Mouse (Mus musculus) megakaryocyte-erythroid progenitor cell, adult 5-6 weeks (primary cell): ENCODE measurements at regions not wholly inside any gene's neighbourhood (a gene's known extent, or its start where the extent isn't known, plus 50 kb on each side); places are given as distances from the start of the nearest gene placed in this dataset.

Experiments used
- ATAC-seq: replicated peaks from 2 replicates; pipeline ENCODE4 v1.8.0; 2016; ENCODE audit warnings: mild to moderate bottlenecking, inconsistent platforms; ENCODE audit not compliant: severe bottlenecking, poor library complexity, low FRiP score, low TSS enrichment

DNA sequence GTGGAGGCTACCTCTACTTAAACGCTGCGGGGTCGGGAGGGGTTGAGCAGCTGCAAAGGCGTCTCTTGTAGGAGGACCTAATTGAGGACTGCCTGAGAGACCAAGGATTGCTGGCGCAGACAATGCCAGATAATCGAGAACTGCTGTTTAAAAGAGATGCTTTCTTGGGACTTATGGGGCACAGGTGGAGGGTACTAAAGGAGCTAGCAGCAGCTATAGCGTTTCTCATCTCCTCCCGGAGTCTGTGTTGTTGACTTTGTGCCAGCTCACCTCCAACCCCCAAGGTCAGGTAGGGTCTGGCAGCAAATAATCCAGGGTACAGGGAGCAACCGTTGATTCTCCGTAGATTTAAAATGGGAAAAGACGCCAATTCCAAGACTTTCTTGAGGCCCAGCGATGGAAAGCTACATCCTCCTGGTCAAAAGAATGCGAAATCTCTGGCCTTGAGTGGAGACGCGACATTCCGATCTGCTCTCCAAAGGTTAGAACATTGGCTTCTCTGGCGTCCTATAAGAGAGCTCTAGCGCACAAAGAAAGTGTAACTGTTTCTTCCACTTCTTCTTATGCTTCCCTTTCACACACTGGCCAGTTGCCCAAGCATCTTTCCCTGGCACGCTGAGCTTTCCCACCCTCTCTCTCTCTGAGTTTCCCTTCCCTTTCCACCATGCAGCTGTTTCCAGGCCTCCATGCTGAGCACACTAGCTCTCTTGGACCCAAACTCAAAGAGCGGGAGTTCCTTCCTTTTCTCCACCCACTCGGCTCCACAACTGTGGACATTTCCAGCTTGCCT is 295.3 kb upstream of the Atp2b1 start:
- no peak for ATAC-seq

DNA sequence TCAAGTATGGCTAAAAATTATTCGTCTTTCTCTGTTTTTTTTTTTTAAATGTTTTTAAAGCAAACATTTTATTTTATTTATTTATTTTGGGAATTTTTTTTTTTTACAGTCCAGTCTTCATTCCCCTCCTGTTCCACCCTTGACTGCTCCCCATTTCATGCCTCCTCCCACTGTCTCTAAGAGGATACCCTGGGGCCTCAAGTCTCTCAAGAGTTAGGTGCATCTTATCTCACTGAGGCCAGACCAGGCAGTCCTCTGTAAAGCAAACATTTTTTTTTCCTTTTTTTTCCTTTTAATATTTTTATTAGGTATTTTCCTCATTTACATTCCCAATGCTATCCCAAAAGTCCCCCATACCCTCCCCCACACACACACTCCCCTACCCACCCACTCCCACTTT is 290.1 kb upstream of the Atp2b1 start:
- ATAC-seq = peak; percentile 69; the same call in 1 of the 2 replicates

DNA sequence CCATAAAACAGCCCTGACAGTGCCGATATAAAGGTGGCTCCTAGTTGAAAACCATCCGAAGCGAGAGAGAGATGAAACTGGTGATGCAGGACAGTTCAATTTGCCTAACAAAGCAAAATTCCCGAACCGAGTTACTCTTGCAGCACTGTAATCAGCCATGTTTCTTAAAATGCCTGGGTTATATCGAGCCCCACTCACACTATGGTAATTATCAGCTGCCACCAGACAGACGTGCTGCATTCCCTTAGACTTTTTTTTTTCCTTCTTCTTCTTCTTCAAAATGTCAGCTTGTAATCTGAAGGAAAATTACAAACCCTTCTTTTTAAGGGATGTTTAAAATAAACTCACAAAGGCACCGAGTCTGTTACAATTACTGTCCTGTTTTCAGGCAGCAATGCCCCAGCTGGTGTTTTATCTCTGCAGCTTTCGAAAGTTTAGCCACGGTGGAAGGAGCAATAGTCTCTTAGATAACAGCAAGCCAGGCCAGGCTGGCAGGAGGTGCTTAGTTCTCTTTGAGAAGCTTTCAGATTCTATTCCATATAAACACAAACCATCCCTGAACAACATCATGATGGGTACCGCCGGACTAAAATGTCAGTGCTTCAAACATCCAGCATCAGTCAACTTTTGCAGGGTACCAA is 289.4 kb upstream of the Atp2b1 start:
- peak; percentile 95 for ATAC-seq

DNA sequence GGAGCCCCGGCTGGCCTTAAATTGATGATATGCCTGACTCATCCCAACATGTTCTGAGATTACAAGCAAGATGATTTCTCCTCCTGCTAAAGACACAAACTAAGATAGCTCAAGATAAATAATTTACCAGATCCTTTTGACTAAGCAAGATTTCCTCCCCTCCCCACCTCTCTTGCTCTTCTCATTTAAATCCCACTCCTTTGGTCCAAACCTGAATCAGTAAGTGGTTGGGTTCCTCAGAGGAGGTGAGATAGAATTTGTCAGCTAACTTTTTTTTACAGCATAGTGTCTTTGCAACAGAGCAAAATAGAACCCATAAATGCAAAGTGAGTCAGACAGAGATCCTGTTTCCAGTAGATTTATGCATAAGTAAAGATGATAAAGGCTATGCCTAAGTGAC is 286.0 kb upstream of the Atp2b1 start:
- no peak for ATAC-seq

DNA sequence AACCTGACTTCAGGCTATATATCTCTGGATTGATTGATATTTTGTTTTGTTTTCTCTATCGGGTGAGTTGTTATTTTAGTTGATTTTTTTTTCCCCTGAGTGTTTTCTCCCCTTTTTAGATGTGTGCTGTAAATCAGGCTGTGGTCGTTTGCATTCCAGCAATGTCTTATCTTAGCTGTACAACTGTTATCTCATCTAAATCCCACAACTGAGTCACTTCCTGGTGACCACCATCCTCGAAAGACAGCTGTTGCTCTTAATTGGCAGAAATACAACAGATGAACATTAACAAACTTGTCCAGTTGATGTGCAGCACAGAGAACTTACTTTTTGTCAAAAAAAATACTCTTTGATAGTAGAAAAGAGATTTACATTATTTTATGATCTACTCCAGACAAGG is 285.0 kb upstream of the Atp2b1 start:
- no peak for ATAC-seq

DNA sequence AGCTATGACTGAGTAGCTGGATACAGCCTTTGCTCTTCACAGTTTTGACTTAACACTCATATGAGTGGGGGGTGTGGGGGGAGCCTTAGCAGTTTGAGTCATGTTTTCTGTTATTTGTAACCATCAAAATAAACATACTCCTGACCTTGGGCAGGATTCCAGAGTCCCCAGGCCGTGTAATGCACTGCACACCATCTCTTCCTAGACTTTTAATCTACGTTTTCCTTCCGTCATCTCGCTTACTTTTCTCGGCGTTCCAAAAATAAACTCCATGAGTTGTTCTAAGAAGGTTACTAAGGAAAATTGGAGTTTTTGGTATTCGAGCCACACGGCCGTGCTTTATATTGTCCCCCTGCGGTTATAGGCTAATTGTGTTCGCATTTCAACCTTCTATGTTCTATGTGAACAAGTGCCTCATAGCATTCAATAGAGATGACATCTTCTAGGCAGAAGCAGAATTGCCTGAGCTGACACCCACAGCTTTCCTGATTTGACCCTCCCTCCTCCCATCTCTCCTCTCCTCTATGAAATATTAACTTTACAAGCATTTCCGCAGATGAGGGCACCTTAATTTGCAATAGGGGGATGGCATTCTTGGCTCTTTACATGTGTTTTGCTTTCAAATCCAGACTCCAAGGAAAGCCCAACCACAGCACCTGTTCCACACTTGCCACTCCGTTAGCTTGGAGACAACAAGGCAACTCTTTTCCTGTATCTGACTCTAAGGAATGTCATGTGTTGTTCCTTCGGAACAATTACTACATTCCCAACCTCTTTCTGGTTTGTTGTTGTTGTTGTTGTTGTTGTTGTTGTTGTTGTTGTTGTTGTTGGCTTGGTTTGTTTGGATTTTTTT is 276.2 kb upstream of the Atp2b1 start:
- no peak for ATAC-seq

DNA sequence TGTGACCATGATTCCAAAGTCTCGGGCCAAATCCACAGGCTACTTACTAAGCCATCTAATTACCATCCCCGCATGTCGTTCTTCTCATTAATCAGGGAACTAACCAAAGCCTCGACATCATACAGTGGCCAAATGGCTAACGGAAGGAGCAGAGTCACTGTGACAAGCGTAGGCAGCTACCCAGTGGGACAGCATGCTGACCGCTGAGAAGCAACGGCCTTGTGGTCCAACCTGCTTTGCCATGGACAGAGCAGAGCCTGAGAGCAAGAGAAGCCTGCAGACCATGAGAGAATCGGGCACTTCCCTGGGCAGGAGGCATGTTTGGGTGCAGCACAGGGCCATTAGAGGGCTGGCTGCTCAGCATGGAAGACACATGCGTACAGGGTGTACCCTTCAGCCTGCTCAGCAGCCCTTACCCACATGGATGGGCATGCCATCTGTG is 268.5 kb upstream of the Atp2b1 start:
- ATAC-seq = no peak

DNA sequence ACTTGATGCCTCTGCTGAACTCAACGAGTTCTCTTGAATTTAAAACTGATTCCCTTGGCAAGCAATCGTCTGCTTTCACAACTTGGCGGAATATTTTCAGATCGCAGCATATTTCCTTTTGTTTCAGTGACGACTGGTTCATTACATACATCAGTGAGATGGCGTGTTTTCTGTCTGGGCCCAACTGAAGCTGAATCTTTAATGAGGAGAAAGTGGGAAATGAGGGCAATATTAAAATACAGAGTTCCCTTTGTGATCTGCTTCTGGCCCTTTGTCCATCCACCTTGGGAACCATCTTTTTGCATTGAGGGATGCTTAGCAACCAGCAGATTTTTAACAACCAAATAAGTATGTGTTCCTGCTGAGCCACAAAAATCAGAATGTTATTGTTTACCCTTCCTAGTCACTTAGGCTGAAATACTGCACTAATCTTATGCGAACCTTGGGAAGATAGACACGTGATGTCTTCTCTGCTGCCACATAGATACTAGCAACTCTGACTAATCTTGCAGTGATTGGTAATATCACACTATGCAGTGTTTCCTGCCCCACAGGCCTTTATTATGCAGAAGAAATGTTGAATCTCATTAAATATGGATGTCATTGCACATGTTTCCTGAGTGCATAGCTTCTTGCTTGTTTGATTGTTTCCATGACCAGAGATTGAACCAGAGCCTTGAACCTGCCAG is 267.8 kb upstream of the Atp2b1 start:
- no peak for ATAC-seq

DNA sequence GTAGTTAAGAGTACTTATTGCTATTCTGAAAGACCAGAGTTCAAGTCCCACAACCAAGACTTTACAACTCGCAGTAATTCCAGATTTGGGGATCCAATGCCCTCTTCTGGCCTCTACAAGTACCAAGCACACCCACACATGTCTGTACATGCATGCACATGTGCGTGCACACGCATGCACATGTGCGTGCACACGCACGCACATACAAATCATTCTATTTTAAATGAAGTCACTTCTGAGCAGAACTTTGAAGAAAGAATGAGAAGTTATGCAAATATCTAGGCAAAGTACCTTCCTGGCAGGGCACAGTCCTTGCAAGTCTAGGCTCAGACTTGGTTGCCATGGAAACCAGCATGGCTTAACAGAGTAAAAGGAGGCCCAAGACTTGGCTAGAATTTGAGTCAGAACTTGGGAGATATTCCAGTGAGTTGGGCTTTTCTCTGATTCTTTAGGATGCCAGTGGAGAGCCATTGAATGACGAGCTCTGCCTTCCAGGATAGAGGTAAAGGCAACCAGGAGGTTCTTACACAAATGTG is 265.4 kb upstream of the Atp2b1 start:
- ATAC-seq = no peak

DNA sequence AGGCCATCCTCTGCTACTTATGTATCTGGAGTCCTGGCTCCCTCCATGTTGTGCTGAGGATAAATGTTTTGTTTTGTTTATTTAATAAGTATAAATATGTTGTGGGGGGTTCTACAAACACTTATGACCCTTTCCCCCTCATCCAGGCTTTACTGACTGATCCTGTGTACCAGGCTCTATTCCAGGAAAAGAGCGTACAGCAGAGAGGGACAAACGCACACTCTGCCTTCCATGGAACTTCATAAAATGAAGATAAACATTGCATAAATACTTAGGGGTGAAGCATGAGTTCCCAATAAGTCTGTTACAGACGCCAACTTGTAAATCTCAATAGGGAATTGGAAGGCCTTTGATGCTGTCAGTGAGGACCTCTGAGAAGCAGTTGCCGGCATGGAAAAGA is 263.7 kb upstream of the Atp2b1 start:
- no peak for ATAC-seq

DNA sequence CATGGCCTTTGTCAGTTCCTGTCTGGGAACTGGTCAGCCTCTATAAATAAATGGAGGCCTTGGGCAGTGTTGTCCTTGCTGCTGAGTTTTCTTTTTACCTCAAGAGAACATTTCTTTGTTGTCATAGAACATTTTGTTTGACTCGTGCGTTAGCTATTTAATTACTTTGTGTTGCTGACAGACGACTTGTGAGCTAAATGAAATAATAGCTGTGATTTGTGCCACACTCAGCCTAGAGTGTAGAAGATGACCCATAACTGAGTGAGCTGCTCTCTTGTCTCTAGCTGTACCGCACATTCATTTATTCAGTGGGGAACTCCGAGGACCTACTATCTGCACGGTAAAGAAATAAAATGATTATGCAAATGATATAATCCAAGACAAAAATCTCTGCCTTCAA is 263.1 kb upstream of the Atp2b1 start:
- no peak for ATAC-seq

DNA sequence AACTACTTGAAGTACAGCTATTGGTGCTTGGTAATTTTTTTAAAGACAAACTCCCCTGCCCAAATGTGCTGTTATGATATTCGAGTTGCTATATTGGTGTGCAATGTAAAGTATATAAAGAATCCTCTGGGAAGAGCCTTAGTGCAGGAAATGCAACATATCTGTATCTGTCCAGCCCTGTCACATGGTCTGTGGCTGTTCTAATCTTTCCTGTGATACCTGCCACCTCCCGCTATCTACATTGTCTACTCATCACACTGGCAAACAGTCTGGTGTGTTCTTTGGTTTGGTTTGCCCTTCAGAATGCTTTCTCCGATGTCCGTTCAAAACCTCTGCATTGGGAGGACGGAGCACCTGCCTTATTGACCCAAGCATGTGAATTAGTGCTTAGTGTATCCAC is 262.6 kb upstream of the Atp2b1 start:
- ATAC-seq = no peak

DNA sequence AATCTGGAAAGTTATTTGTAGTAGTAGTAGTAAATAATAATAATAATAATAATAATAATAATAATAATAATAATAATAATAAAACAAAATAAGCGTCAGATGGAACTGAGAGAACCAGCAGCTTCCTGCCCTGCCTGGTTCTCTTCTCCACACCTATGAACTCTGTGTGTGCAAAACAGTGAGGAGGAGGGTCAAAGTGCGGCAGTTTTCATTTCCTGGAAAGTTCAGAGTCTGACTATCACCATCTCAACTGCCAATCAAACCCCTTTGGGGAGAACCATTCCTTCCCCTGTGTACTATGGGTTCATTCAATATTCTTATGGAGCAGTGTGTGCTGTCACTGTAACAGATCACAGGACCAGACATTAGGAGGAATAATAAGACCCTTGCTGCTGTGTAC is 262.1 kb upstream of the Atp2b1 start:
- no peak for ATAC-seq

DNA sequence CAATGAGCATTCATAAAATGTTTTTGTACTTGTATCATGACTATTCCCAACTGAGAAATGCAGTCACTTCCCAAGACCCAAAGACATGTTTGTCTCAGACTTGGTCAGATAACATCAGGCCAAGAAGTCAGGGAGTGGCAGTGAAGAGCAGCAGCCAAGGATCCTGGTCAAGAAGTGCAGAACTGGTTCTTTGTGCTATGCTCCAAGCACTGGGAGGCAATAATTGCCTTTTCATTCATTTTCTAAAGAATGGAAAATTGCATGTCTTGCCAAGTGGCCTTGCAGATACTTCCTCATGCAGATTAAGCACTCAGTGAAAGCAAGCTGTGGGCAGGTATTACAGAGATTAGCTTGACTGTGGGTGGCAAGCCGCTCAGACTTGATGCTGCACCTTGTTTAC is 253.5 kb upstream of the Atp2b1 start:
- ATAC-seq = no peak

DNA sequence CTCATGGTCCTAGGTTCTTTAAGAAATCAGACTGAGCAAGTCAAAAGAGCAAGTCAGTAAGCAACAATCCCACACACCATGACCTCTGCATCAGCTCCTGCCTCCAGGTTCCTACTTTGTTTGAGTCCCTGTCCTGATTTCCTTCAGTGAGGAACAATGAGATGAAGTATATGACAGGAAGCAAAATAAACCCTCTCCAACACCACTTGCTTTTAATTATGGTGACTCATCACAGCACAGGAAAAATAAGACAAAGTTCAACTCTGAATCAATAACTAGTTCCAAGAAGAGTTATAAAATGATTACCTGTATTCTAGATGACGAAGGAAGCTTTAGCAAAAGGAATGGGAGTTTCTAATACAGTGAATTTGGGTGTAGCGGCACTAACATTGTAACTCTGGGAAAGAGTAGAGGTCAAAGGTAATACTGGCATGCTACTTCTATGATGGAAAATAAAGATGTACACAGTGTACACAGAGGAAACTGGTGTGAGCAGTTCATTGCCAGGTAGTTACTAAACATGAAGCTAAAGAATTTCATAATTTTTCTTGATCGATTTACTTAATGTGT is 248.2 kb upstream of the Atp2b1 start:
- no peak for ATAC-seq

DNA sequence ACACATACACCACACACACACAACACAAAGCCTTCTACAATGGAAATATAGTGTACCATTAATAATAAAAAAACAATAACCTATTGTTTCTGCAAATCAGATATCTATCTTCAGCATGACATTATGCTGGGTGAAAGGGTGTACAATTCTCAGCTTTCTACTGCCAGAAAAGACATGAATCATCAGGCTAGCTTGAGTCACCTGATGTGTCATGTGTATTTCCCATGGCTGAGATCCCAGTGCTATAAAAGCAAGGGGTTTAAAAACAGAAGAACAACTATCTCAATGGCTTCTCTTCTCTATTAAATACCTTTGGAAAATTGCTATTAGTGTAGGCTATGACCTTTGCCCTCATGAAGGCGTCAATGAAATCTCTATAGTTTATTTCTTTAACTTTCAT is 246.5 kb upstream of the Atp2b1 start:
- no peak for ATAC-seq

DNA sequence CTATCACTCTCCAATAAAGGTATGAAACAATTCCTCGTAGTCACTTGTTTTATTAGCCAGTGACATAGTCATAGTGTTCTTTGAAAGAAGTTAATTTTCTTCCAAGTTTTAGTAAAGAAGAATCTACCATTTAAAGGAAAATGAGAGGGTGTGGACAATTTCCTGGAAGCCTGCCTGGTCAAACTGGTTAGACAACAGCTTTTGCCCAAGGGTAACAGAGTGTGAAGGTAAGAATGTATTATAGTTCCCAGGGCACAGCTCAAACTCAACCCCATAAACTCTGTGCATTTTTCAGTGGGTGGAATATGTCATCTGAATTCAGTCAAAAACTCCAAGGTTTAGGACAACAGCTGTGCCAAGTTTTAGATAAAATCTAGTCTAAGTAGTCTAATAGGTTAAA is 240.1 kb upstream of the Atp2b1 start:
- no peak for ATAC-seq

DNA sequence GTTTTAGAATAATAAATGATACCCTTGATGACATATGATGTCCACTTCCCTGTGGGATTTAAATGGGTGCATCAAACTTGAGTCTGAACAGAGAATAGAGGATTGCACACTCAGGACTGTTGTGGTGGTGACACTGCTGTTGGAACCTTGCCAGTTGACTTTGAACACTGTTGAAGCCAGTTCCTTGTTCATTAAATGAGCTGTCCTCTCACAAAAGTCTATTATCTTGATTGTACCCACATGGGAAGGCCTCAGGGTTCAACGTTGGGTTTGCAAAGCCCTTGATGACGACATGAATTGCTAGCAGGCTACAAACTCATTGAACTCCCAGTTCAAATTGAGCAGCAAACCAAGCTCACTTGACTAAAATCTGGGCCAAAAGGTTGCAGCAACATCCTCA is 237.3 kb upstream of the Atp2b1 start:
- no peak for ATAC-seq

DNA sequence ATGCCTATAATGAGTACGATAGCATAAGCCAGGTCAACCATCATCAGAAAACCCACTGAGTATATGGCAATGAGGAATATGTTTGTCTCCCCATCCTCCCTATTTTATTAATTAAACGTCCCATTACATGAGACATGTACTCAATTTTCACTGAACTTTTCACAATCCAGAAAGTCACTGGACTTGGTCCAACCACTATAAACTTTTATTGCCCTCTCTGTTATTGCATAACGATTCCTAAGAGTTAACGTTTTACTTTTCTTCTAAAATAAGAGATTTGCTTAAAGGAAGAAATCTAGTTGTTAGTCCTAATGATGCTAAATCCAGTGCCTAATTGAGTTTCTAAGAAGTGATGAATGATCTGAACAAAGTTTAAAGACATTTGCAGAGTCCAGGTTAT is 236.0 kb upstream of the Atp2b1 start:
- ATAC-seq = no peak
